Mouse (Mus musculus) midbrain, postnatal 0 days (tissue): ENCODE results near the gene 2010003K11Rik. TPM values are rescaled to one million over a fixed set of nuclear protein-coding genes. Genes with fewer than 3 reads are reported as not detected.

Experiments used
- ATAC-seq: fragments of 200-750 bp; cut with Nextera tagmentation; 2 replicates; pipeline ENCODE4 v1.8.0; 2017; ENCODE audit warnings: moderate number of reproducible peaks, mild to moderate bottlenecking, moderate TSS enrichment, moderate library complexity; ENCODE audit not compliant: low FRiP score
- DNase-seq: peaks from one replicate; pipeline ENCODE4 v3.0.0-alpha.2; 2015; ENCODE audit warnings: low spot score
- H3K27ac ChIP-seq: fragments of 300-500 bp; sonication (generic); 2 replicates; pipeline ENCODE4 v1.5.1; 2014; ENCODE audit warnings: low read depth, mild to moderate bottlenecking, low read length, mixed read lengths
- H3K27me3 ChIP-seq: fragments of 300-500 bp; sonication (generic); 2 replicates; pipeline ENCODE4 v1.6.1; 2014; ENCODE audit warnings: low read length, control low read depth, mixed read lengths; ENCODE audit not compliant: insufficient read depth
- H3K36me3 ChIP-seq: fragments of 300-500 bp; sonication (generic); 2 replicates; pipeline ENCODE4 v1.6.1; 2014; ENCODE audit warnings: low read length, control low read depth, mixed read lengths; ENCODE audit not compliant: insufficient read depth
- H3K4me1 ChIP-seq: fragments of 300-500 bp; sonication (generic); 2 replicates; pipeline ENCODE4 v1.6.1; 2014; ENCODE audit warnings: mild to moderate bottlenecking, control low read depth, antibody characterized with exemption, low read length, mixed read lengths; ENCODE audit not compliant: insufficient read depth
- H3K4me2 ChIP-seq: fragments of 300-500 bp; sonication (generic); 2 replicates; pipeline ENCODE4 v1.6.1; 2014; ENCODE audit warnings: low read depth, mild to moderate bottlenecking, low read length, mixed read lengths; ENCODE audit not compliant: poor library complexity, severe bottlenecking
- H3K4me3 ChIP-seq: fragments of 300-500 bp; sonication (generic); 2 replicates; pipeline ENCODE4 v1.5.1; 2014; ENCODE audit warnings: low read depth, mild to moderate bottlenecking, low read length, moderate library complexity
- H3K9ac ChIP-seq: fragments of 300-500 bp; sonication (generic); replicated peaks from 2 replicates; pipeline ENCODE4 v1.6.1; 2014; ENCODE audit warnings: mild to moderate bottlenecking, low read length, moderate library complexity, mixed read lengths; ENCODE audit not compliant: poor library complexity, severe bottlenecking
- H3K9me3 ChIP-seq: fragments of 300-500 bp; sonication (generic); 2 replicates; pipeline ENCODE4 v1.6.1; 2016; ENCODE audit warnings: low read length, control low read depth
- CTCF ChIP-seq: IDR thresholded peaks from 2 replicates; pipeline ENCODE4 v1.5.1; 2016; ENCODE audit warnings: antibody characterized with exemption, mild to moderate bottlenecking
- WGBS: fragments of 180-500 bp; shearing (Covaris S2); extraction: QIAGEN DNeasy Blood & Tissue Kit; methylation state at CpG from one replicate; pipeline ENCODE4 v1.1.7; 2014; 5-methylcytosine and 5-hydroxymethylcytosine counted together
- polyA plus RNA-seq: library from polyadenylated mRNA; unstranded; fragments of >200 nt; fragmentation: Nextera tagmentation; extraction: Ambion mirVana; gene quantifications from 2 replicates; pipeline ENCODE4 v1.2.1, GENCODE M21; 2015
- total RNA-seq: library from RNA; depleted of rRNA; stranded (reverse); fragments of >200 nt; gene quantifications from 2 replicates; pipeline ENCODE4 v1.2.3, GENCODE M21; 2014; rRNA removed

The 2010003K11Rik gene
- total and polyA plus RNA-seq, 2 experiments from 2014 or later, result not detected

DNA sequence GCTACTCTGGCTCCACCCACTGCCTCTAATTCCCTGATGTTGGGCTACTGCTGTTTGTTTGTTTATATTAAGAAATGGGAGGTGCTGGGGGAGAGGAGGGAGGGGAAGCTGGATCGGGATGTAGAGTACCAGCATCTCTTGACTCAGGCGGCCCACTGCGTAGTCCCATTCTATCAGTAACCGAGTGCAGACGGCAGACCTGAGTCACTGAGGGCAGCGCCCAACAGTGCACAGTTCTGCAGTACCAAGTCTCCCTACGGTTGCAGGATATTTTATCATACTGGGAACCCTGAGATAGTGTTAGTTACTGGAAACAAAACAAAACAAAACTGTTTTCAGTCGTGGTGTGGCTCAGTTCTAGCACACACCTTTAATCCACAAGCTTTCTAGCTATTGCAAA, 47.3 kb downstream of the 2010003K11Rik start:
- Histone ChIP-seq H3K4me3 (no peak overlapping the region), H3K27me3 (no peaks in the 10 kb centered on the region), H3K9ac (no peak overlapping the region), H3K4me2 (no peak overlapping the region), H3K4me1 (no peaks in the 10 kb centered on the region), H3K9me3 (no peaks in the 10 kb centered on the region), H3K27ac (no peak overlapping the region), H3K36me3 (no peaks in the 10 kb centered on the region)
- TF ChIP-seq CTCF, result no peak
- ATAC-seq (no peak), DNase-seq (no peak)
- WGBS, result 65% methylated on average over 8 of the region's 8 CpGs

DNA sequence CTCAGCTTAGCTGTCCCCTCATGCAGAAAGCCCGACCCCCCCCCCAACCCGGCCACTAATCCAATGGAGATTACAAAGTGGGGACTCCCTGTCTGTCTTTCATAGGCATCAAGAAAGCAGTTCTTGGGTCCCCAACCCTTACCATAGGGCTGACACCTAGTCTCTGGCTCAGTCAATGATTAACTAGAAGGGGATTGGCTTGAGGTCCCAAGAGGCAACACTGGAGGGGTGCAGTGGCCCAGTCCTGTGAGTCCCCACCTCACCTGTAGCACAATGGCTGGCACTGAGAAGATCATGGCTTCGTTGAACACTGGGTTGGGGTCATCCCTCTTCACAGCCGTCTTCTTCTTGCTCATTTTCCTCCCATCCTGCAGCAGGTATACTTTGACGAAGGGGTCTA, 47.7 kb downstream of the 2010003K11Rik start:
- Histone ChIP-seq H3K27ac (no peak overlapping the region), H3K9me3 (no peaks in the 10 kb centered on the region), H3K4me2 (no peak overlapping the region), H3K27me3 (no peaks in the 10 kb centered on the region), H3K4me3 (no peak overlapping the region), H3K36me3 (no peaks in the 10 kb centered on the region), H3K4me1 (no peaks in the 10 kb centered on the region), H3K9ac (no peak overlapping the region)
- DNase-seq (no peak), ATAC-seq (no peak)
- 69% methylated on average over 5 of the region's 5 CpGs for WGBS
- TF ChIP-seq CTCF, result no peak

DNA sequence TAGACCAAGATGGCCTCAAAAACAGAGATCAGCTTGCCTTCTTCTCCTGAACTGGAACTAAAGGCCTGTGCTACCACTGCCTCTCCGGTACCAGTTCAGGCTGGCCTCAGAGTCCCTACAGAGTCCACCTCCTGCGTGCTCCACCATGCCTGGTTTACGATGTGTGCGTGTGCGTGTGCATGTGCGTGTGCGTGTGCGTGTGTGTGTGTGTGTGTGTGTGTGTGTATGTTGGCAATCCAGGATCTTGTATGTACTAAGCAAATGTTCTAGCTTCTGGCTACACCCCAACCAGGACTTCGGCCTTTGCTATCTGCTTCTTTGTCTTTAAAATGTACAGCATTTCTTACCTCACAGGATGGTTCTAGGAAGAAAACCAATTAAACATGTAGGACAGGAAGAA, 49.2 kb downstream of the 2010003K11Rik start:
- Histone ChIP-seq H3K27ac (no peak overlapping the region), H3K4me2 (no peak overlapping the region), H3K9me3 (no peaks in the 10 kb centered on the region), H3K4me3 (no peak overlapping the region), H3K4me1 (no peaks in the 10 kb centered on the region), H3K9ac (no peak overlapping the region), H3K27me3 (no peaks in the 10 kb centered on the region), H3K36me3 (no peaks in the 10 kb centered on the region)
- DNase-seq, result no peak
- TF ChIP-seq CTCF, result no peak
- WGBS, result 95% methylated on average over 9 of the region's 9 CpGs
- no peak for ATAC-seq

DNA sequence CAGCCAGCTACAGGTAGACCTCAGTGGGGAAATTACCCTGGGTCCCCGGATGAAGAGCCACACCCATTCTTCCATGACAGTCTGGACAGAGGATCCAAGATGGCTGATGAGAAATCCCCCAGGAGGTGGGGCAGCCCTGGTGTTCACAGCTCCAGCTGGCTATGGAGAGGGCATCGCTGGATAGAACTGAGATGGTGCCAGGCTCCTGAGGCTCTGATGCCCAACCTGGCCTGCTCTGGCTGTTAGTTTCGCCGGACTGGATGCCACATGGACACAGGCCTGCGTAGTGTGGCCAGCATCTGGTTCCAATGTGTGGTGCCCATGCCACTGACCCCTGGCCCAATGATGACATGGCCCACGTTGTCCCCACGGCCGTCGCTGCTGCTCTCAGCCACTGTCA, 50.9 kb downstream of the 2010003K11Rik start:
- no peaks in the 10 kb centered on the region for H3K9me3 ChIP-seq
- DNase-seq (no peak), ATAC-seq (no peak)
- no peak overlapping the region for H3K9ac ChIP-seq
- TF ChIP-seq CTCF, result no peak
- 88% methylated on average over 9 of the region's 9 CpGs for WGBS
- no peak overlapping the region for H3K4me2 ChIP-seq
- H3K27me3 ChIP-seq, result no peaks in the 10 kb centered on the region
- H3K36me3 ChIP-seq, result no peaks in the 10 kb centered on the region
- H3K27ac ChIP-seq, result no peak overlapping the region
- no peak overlapping the region for H3K4me3 ChIP-seq
- H3K4me1 ChIP-seq, result no peaks in the 10 kb centered on the region

Other genes with a start within 250 kb of the 2010003K11Rik start
- 40.6 and 67.7 TPM in 2 replicates for gene Ssh3, start 229.4 kb downstream of the 2010003K11Rik start, total RNA-seq
- gene Ssh3, start 229.4 kb downstream of the 2010003K11Rik start, polyA plus RNA-seq, result 18.6 and 20.7 TPM in 2 replicates
- gene Ankrd13d, start 215.4 kb downstream of the 2010003K11Rik start, total RNA-seq, result 92.2 and 106 TPM in 2 replicates
- gene Ankrd13d, start 215.4 kb downstream of the 2010003K11Rik start, polyA plus RNA-seq, result 79.1 and 84.8 TPM in 2 replicates
- 152 and 257 TPM in 2 replicates for gene Grk2, start 192.4 kb downstream of the 2010003K11Rik start, total RNA-seq
- 27.0 and 29.6 TPM in 2 replicates for gene Grk2, start 192.4 kb downstream of the 2010003K11Rik start, polyA plus RNA-seq
- gene Kdm2a, start 100.3 kb downstream of the 2010003K11Rik start, total RNA-seq, result 64.9 and 103 TPM in 2 replicates
- gene Kdm2a, start 100.3 kb downstream of the 2010003K11Rik start, polyA plus RNA-seq, result 17.8 and 18.4 TPM in 2 replicates
- gene Rhod, start 59.2 kb downstream of the 2010003K11Rik start, total RNA-seq, result 4.3 and 6.2 TPM in 2 replicates
- 2.7 and 4.5 TPM in 2 replicates for gene Rhod, start 59.2 kb downstream of the 2010003K11Rik start, polyA plus RNA-seq
- 12.2 and 20.9 TPM in 2 replicates for gene Syt12, start 21.1 kb downstream of the 2010003K11Rik start, total RNA-seq
- 7.0 and 7.6 TPM in 2 replicates for gene Syt12, start 21.1 kb downstream of the 2010003K11Rik start, polyA plus RNA-seq
- gene Pcx, start 11.9 kb upstream of the 2010003K11Rik start, total RNA-seq, result 45.1 and 57.8 TPM in 2 replicates
- 32.0 and 41.2 TPM in 2 replicates for gene Pcx, start 11.9 kb upstream of the 2010003K11Rik start, polyA plus RNA-seq
- gene Lrfn4, start 117.1 kb upstream of the 2010003K11Rik start, total RNA-seq, result 164 TPM in 2 replicates
- 15.4 and 17.1 TPM in 2 replicates for gene Lrfn4, start 117.1 kb upstream of the 2010003K11Rik start, polyA plus RNA-seq
- 74.9 and 85.1 TPM in 2 replicates for gene Rce1, start 127.1 kb upstream of the 2010003K11Rik start, total RNA-seq
- gene Rce1, start 127.1 kb upstream of the 2010003K11Rik start, polyA plus RNA-seq, result 43.3 and 46.7 TPM in 2 replicates
- gene Gm960, start 200.1 kb upstream of the 2010003K11Rik start, total RNA-seq, result 0.99 and 3.0 TPM in 2 replicates
- gene Gm960, start 200.1 kb upstream of the 2010003K11Rik start, polyA plus RNA-seq, result 5.9 and 6.4 TPM in 2 replicates
- 138 and 154 TPM in 2 replicates for gene Sptbn2, start 212.6 kb upstream of the 2010003K11Rik start, total RNA-seq
- gene Sptbn2, start 212.6 kb upstream of the 2010003K11Rik start, polyA plus RNA-seq, result 18.9 and 19.7 TPM in 2 replicates